Mouse (Mus musculus) adrenal gland, adult 2 months (tissue): ENCODE results near the gene Ank3. TPM values are rescaled to one million over a fixed set of nuclear protein-coding genes. Genes with fewer than 3 reads are reported as not detected.
"Not testable (repeated sequence)": the region's sequence is repeated elsewhere in the genome, so short reads cannot be mapped to it uniquely, and the experiment has no call there.

Experiments used
- DNase-seq: peaks from one replicate; pipeline ENCODE4 v3.0.0; 2021
- long read RNA-seq: library from polyadenylated mRNA; stranded (forward); transcript quantifications from one replicate; pipeline ENCODE4 v2.0.0, GENCODE M21; 2021
- polyA plus RNA-seq: library from polyadenylated mRNA; depleted of rRNA; stranded (reverse); fragments of >200 nt; gene quantifications from 2 replicates; pipeline ENCODE4 v1.2.3, GENCODE M21; 2012; rRNA removed
- total RNA-seq, 2 experiments: library from RNA; stranded (reverse); gene quantifications; 2 replicates each; pipeline ENCODE4 v1.2.3; 2021

The Ank3 gene
- total RNA-seq (10 to 100 TPM; 10.2 to 12.9 TPM), polyA plus RNA-seq (0.79 and 0.83 TPM in 2 replicates)
- long read RNA-seq, result 0 reads

DNA sequence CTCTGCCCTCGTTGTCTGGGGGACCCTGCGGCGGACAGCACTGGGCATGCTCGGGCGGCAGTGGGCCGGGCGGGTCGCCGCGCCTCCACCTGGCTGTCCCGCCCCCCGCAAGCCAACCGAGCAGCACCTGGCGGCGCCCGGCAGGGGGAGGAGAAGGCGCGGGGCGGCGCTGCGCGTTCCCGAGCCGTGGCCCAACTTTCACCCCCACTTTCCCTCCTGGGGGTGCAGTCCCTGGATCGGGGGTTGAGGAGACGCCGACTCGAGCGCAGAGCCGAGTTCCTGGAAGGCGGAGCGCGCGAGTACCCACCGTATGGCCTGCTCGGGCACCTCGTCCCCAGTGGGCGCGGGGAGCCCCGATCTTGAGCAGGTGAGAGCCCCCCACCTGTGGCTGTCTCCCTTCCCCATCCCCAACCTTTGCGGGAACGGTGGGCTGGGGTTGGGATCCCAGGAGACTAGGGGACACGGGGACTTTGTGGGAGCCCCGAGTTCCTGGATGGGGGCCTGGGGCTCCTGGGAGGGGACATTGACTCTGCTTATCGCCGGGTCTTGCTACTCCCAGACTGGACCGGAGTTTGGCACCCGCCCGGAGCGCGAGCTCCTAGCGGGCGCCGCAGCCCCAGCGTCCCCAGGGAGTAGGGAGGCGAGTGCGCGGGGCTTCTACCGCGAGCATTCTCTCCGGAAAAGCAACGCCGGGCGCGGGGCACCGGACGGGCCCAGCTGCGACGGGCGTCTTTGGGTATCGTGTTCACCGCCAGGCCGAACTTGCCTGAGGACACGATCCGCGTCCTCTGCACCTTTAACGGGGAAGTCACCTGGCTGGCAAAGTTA is at the start of gene Ank3:
Gene Ank3 (plus strand): TSS at position 11 of the 828 bp plus-strand sequence.
- DNase-seq, result peak; percentile 25

DNA sequence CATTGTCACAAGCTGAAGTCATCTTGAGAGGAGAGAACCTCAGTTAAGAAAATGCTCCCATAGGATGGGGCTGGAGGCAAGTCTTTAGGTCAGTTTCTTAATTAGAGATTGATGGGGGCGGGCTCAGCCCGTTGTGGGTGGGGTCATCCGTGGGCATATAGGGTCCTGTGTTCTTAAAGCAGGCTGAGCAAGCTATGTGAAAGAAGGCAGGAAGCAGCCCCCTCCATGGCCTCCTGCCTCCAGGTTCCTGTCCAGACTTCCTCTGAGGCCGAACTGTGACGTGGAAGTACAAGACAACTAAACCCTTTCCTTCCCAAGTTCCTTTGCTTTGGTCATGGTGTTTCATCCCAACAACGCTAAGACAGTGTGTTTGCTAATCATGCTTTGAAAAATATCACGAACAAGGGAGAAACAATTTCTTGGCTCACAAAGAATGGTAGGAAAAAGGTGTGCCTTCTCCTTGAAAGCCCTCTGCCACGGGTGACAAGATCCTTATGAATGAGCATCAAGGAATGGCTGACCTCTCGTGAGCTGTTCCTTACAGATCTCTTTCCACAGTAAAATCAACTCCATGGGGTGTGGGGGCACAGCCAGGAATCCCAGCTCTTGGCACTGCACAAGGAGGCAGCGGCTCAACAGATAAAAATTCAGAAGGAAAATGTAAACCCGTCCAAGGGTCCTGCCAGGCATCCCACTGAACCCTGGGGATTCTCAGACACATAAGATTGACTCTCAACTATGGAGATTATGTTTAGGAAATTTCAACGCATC is 47.3 kb upstream of the Ank3 start:
- no peak for DNase-seq

DNA sequence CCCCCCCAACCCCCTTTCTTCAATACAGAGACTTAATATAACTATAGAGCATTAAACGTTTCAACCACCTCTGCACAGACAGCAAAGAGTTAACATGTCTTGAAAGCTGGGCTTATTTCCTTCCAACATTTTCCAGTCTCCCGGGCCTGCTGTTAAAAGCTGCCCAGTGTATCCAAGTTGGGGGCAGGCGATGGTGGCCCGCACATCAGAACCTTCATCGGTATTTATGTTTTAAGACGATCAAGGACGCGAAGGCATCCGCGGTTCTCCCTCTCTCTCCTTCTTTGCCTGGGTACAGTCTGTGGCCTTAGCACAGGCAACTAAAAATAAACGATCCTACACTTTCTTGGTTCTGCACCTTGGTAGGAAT is 46.7 kb upstream of the Ank3 start:
- DNase-seq, result no peak

DNA sequence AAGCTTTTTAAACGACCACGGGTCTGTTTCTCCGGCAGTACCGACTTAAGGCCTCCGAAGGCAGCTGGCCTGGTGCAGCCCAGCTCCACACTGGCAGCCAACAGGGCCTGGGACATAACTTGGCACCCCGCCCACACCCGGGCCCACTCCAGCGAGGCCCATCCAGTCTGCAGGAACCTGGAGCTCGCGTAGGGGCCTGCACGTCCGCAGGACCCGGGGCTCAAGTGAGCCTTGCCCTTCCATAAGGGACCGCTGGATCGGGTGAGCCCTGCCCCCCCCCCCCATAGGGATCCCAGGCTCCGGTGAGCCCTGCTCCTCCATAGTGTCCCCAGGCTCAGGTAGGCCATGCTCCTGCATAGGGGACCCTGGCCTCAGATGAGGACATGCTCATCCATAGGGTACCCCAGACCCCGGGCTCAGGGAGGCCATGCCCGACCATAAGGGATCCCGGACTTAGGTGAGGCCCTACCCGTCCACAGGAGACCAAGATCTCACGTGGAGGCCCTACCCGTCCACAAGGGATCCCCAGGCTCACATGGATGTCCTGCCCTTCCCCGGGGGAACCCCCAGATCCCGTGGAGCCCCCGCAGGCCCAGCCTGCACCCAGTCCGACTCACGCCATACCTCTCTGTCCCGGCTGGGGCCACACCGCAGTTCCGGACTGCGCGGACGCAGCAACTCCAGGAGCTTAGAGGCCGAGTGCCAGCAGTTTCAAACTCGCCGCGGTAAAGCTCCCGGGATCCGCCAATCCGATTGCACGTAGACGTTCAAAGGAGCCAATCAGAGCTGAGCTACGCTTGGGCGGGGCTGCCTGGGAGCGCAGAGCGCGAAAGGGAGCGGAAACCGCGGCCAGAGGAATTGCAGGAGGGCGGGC is 46.1 kb upstream of the Ank3 start, which contains the start of gene Cdk1:
Gene Cdk1 (minus strand): TSS at position 727 of the 874 bp plus-strand sequence.
- peak; percentile 97 for DNase-seq

DNA sequence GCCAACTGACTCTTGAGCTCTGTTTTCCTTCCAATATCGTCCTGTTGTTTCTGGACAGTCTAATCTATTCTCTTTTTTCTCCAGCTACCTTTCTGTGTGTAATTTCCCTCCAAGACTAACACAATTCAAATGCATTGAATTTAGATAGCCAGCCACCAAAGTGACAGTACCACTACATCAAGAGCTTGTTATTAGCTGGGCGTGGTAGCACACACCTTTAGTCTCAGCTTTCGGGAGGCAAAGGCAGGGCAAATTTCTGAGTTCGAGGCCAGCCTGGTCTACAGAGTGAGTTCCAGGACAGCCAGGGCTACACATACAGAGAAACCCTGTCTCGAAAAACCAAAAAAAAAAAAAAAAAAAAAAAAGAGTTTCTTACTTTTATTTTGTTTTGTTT is 45.5 kb upstream of the Ank3 start:
- DNase-seq, result not testable (repeated sequence)

DNA sequence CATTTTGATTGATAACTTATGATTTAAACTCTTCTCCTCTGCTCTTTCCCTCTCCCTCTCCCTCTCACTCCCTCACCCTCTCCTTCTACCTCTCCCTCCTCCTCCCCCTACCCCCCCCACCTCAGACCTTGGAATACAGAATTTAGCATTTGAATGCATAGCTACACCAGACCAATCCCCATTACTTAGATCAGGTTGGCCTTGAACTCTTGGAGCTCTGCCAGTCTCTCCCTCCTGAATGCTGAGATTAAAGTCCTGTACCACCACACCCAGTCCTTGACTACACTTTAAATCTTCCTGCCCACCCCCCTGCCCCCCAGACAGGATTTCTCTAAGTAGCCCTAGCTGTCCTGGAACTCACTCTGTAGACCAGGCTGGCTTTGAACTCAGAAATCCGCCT is 38.9 kb upstream of the Ank3 start:
- no peak for DNase-seq

DNA sequence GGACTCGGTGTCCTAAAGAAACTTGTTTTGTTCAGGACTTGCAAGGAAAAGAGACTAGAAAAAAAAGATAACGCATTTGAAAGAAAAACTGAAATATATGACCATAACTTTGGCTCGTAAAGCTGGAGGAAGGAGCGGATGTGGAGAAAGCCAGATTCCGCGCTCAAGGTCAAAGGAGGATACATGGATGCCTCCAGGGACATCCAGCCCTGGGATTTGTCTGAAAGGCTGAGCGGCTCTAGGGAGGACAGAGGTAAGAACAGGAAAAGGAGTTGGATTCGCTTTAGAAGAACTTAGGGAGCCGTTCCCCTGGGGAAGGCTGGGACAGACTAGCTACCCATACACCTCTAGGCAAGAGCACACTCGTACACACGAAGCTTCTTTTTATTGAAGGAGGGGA is 32.4 kb upstream of the Ank3 start:
- DNase-seq, result no peak

DNA sequence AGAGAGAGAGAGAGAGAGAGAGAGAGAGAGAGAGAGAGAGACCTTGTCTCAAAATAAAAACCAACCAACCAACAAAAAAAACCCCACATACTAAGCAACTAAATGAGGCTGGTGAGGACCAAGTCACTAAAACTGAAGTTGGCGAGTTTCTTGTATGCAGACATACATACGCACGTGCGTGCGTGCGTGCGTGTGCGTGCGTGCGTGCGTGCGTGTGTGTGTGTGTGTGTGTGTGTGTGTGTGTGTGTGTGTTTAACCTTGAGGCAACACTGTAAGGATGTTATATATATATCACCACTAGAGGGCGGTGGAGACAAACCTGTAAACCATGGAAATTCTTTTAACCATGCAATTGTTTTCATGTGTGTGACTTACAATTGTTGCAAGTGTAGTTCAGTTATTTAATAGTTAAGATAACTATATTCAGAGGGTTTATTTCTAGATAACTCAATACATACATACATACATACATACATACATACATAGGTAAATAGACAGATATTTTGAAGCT is 31.6 kb upstream of the Ank3 start:
- DNase-seq, result no peak

DNA sequence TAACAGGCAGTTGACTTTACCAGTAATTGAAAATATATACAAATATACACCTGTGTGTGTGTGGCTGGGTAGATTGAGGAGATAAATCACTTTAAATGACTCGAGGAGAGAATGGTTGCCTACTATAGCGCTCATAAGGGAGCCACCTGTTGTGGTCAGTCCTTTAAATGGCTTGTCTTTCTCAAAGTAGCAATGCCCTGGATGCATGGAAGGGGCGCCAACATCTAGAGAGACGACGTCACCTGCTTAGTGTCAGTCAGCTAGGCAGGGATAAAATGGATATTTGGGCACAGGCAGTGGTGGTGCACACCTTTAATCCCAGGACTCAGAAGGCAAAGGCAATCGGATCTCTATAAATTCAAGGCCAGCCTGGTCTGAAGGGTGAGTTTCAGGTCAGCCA is 29.3 kb upstream of the Ank3 start:
- no peak for DNase-seq

DNA sequence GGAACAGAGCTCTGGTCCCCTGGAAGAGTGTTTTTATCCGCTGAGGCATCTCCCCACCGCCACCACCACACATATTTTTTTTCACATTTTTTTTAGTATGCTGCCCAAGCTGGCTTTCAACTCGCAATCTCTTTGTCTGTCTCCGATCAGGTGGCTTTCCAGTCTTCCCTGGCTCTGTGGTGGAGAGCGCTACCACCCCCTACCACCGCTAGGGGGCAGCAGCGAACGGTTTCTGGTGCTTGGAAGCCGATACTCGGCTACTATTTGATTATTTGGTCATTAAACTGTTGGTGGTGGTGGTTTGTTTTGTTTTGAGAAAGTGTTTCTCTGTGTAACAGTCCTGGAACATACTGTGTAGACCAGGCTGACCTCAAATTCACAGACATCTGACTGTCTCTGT is 27.1 kb upstream of the Ank3 start:
- no peak for DNase-seq

DNA sequence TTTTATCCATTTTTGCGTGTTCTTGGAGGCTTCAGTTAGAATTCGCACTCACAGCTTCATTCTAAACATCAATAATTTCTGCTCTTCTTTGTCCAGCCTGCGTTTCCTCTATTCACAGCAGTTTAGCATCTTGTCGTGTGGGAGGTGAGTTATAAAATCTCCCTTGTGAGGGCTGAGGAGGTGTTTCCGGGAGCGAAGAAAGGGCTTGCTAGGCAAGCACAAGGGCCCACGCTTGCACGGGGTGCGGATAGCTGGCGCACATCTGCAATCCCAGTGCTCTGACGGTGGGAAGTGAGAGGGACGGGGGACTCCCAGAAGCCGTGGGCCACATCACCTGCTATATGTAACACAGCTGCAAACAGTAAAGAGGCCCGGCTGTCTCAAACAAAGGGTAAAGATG is 26.5 kb upstream of the Ank3 start:
- no peak for DNase-seq

DNA sequence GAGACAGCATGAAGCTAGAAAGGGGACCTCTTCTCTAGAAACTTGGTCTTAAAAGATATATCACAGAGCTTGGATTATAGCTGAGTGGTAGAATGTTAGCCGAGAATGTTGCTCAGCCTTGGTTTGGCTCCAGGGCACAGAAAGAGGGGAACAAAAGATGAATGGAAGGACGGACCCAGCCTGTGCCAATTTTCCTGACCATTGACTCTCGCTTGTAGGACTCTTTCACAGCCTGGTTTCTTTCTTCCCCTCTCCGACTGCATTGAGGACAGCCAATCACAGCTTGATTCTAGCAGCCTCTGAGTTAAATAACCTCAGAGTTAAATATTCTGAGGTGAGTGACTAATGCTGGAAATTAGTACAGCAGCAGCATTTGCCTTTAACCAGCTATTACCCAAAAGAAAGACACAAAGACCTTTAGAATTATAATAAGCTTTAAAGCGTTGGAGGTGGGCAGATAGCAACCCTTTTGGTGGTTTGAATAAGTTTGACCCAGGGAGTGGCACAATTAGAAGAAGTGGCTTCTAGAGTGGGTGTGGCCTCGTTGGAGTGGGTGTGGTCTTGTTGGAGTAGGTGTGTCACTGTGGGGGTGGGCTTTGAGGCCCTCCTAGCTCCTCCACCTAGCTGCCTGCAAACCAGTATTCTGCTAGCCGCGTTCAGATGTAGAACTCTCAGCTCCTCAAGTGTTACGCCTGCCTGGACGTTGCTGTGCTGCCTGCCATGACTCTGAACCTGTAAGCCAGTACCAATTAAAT is 24.6 kb upstream of the Ank3 start:
- DNase-seq, result no peak

DNA sequence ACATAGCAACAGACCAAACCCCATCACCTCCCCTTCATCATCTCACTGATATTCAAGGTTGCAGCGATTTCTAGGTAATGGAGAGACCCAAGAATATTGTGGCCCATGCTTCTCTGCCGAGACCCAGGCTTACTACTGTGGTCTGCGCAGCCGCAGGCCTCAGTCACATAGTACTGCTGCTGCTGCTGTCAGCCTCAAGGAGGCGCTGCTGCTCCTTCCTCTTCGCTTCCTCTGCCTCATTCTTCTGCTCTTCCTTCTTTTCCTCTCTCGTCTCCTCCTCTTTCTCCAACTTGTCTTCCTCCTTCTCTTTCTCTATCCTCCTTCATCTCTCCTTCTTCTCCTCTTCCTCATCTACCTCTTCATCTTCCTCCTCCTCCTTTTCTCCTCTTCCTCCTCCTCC is 23.4 kb upstream of the Ank3 start:
- no peak for DNase-seq

DNA sequence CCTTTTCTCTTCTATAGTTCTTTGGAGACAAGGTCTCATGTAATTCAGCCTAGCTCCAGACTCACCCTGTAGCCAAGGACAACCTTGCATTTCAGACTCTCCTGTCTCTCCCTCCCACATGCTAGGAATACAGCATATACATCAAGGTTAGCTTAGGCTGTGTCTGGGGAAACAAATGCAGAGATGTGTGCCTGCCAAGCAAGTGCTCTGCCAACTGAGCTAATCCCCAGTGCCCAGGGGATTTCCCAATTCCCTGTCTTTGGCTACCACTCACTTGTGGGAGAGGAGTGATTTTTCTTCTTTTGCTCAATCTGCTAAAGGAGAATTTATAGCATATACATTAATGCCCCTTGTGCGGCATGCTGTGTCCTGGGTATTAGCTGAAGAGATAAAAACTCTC is 15.4 kb upstream of the Ank3 start:
- no peak for DNase-seq

DNA sequence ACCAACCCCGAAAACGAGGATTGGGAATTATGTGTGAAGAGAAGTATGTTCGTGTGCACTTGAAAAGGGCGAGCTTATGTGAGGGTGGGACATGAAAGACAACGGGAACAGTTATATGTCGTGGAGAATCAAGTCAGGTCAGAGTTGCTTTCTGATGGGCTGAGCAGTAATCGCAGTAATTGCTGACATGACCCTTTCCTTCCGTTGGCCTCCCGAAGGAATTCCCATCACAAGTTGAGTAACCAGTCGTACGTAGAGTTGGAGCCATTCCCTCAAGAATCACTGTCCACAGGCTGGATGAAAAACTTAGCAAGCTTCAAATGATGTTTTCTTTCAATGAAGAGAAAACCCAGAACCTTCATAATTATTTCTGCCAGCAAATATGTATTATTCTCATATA is 13.9 kb upstream of the Ank3 start:
- no peak for DNase-seq

DNA sequence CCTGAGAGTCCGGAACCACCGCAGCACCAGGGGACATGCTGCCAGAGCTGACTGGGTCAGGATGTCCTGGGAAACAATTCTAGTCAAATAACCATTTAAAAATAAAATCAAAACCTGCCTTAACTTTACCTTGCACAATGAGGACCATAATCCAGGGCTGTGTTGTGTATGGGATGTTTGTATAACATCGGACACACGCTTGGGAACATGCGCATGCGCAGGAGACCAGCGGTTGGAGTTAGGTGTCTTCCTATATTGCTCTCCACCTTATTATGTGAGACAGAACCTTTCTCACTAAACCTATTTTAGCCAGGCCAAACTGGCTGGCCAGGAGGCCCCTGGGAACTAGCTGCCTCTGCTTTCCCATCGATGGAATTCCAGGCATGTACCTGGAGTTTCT is 13.4 kb upstream of the Ank3 start:
- DNase-seq, result no peak

DNA sequence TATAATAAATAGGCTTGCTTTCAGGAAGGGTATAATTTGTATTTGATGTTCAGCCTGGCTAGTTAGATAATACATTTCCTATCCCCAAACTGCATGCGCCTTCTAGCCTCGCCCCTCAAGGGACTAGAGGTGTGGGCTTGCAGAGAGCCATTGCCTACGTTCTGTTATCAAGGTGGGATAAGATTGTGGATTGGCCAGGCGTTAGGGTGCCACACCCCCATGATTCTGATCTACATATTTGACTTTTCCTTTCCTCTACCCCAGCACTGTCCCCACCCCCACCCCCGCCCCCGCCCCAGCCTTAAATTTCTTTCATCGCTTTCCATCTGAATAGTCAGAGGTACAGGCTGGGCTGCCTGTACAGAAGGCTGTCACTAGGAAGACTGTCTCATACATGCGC is 11.8 kb upstream of the Ank3 start:
- DNase-seq, result no peak

DNA sequence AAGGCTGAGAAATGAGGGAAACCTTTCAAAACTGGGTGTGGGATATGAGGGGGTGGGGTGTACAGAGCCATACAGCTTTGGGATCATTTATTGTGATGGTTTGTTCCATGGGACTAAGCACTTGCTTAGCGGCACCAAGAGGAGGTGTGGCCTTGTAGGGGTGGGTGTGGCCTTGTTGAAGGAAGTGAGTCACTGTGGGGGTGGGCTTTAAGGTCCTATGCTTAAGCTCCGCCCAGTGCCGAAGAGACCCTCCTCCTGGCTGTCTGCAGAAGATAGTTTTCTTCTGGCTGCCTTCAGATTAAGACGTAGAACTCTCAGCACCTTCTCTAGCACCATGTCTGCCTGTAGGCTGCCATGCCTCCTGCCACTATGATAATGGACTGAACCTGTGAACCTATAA is 9.1 kb upstream of the Ank3 start:
- DNase-seq, result no peak

DNA sequence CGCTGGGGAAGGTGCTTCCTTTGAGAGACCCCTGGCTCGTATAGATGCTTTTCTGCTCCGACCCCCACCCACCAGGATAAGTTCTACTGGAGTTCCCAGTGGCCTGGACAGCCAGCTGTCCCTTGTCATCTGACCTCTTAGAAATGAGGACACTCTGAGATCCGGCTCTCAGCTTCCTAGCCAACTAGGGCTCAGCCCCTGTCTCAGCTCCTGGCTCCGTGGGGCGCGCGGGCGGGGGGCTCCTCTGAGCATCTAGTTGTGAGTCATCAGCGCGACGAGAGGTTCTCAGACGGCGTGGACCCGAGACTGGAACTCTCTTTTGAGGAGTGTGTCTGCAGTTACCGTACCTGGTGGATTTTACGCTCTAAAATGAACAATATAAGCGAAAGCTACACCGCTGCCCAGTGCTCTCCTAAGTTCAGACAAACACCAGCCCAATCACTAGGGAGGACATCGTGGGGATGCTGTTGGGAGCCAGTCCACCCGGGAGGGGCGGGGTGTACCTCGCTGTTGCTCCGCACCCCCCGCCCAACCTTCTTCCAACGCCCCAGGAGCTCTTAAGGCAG is 293 bp upstream of the Ank3 start:
- DNase-seq, result no peak

DNA sequence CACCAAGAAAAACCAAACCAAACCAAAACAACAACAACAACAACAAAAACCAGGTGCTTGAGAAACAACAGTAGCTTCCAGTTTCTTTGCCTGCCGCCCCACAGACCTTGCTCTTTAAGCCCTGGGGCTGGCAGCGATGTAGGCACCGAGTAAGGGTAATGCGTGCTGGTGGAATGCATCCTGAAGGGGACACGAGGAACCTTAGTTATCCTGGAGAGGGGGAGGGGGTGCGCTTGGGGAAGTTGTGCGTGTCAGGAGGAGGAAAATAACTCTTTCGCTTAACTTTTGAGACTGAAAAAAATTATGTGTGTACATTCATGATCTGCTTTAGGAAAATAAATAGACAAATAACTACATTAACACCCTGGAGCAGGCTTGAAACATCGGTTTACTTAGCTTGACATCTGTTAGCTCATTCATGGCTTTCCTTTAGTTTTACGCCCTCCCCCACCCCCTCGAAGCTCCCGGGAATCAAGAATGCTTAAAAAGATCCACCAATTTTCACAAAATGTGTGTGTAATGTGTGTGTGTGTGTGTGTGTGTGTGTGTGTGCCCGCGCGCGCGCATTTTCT is 1.3 kb downstream of the Ank3 start:
- no peak for DNase-seq

DNA sequence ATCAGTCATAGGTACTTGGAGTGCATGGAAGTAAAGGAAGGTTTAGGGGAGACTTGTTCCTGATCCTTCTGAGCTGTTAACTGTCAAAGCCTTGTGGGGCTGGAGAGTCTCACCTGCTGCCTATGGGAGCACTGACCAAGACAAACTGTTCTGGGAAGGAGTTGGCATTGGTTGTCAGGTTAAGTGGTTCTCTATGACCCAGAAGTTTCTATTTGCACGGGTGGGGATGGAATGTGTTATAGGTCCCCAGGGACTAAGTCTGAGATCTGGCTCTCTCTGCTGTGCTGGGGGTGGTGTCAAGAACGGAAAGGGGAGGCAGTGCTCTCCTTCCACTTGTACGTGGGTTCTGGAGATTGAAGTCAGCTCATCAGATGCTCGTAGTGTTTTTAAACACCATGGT is 6.9 kb downstream of the Ank3 start:
- DNase-seq, result no peak
